ENCODE assay signal across 8 mouse cellular contexts in the genomic region with DNA sequence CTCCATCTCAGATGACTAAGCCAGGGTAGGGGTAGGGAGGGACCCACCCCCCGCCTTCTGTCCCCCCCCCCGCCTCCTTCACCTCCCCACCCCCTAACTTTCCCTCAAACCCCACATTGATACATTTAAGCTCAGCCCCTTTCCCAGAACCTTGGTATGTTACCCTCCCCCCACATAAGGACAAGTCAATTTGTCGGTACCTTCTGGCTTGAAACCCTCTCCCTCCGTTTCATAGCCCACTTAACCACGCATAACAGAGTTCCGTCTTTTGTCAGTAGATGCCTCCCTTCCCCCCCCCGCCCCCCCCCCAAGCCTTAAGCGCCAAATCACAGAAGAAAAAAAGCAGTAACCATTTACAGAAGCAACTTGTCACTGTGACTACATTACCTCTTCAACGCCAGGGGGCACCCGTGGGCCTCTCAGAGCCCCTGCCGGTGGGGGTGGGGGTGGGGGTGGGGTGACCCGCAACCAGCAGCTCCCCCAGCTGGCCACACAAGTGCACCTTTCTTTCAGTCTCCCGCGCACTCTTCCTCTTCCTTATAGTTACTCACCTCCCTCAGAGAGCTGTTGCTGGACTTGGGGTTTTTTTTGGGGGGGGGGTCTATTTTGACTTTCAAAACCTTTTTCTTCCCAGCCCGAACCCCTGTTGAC. TPM values are rescaled to one million over a fixed set of nuclear protein-coding genes. Genes with fewer than 3 reads are reported as not detected.
DNase-seq lines count a peak whose midpoint lies in the region; ATAC-seq and TF ChIP-seq lines count a peak whose summit lies in the region.

No protein-coding gene starts in this region.

- peak; percentile 51 for TF ChIP-seq CTCF in forebrain, postnatal 0 days (IDR thresholded peaks at IDR 0.05; ENCODE audit: low read depth)
- TF ChIP-seq CTCF in hindbrain, postnatal 0 days (IDR thresholded peaks at IDR 0.05; ENCODE audit: low read depth): peak; percentile 32; the same call in 1 of the 2 replicates

- H3K9ac ChIP-seq in forebrain, postnatal 0 days: no peak overlapping the region
- no peak overlapping the region for H3K9ac ChIP-seq in hindbrain, postnatal 0 days (replicated peaks; ENCODE audit: low read length)
- no peak overlapping the region for H3K9ac ChIP-seq in liver, embryonic 15.5 days

- H3K4me2 ChIP-seq in forebrain, postnatal 0 days (ENCODE audit: low read depth): peak overlapping the region; percentile 68
- peak overlapping the region; percentile 61; the same call in 1 of the 2 replicates for H3K4me2 ChIP-seq in hindbrain, postnatal 0 days (ENCODE audit: low read depth, low read length)
- H3K4me2 ChIP-seq in liver, embryonic 15.5 days: peak overlapping the region; percentile 65

- H3K4me3 ChIP-seq in forebrain, postnatal 0 days (ENCODE audit: low read depth, low read length): peak overlapping the region; percentile 35; the same call in 1 of the 2 replicates
- no peak overlapping the region for H3K4me3 ChIP-seq in hindbrain, postnatal 0 days (ENCODE audit: low read length)
- no peak overlapping the region for H3K4me3 ChIP-seq in liver, embryonic 15.5 days (replicated peaks)

- 20% methylated on average over 13 of the region's 15 CpGs for WGBS in forebrain, postnatal 0 days
- 21% methylated on average over 13 of the region's 15 CpGs for WGBS in hindbrain, postnatal 0 days
- 9% methylated on average over 11 of the region's 15 CpGs for WGBS in liver, embryonic 15.5 days (ENCODE audit: insufficient replicate concordance)

- H3K27ac ChIP-seq in forebrain, postnatal 0 days (ENCODE audit: low read depth, low read length): no peak overlapping the region
- no peak overlapping the region for H3K27ac ChIP-seq in hindbrain, postnatal 0 days
- no peak overlapping the region for H3K27ac ChIP-seq in liver, embryonic 15.5 days (replicated peaks)

- H3K27me3 ChIP-seq in forebrain, postnatal 0 days (ENCODE audit: insufficient read depth, low read length): no peaks in the 10 kb centered on the region
- H3K27me3 ChIP-seq in hindbrain, postnatal 0 days (ENCODE audit: insufficient read depth, low read length): no peaks in the 10 kb centered on the region
- H3K27me3 ChIP-seq in liver, embryonic 15.5 days: peaks cover 12% of the 10 kb centered on the region; the same call in 1 of the 2 replicates

- peak; percentile 48 for DNase-seq in ovary, postnatal 36 days (ENCODE audit: low spot score)
- no peak for DNase-seq in ovary, postnatal 14 days (ENCODE audit: low spot score)
- DNase-seq in c-Kit-positive CD71-positive TER-119-positive erythroid progenitor cells, embryonic 14.5 days (ENCODE audit: low spot score): peak; percentile 19
- peak; percentile 72 for DNase-seq in forebrain, postnatal 0 days
- peak; percentile 71 for DNase-seq in hindbrain, postnatal 0 days (ENCODE audit: low spot score)
- peak; percentile 54 for DNase-seq in neural tube, embryonic 10.5 days (ENCODE audit: extremely low spot score, low spot score)
- DNase-seq in thymus, postnatal 14 days: peak; percentile 76

- no peaks in the 10 kb centered on the region for H3K4me1 ChIP-seq in forebrain, postnatal 0 days (ENCODE audit: insufficient read depth)
- no peaks in the 10 kb centered on the region for H3K4me1 ChIP-seq in hindbrain, postnatal 0 days (ENCODE audit: insufficient read depth, low read length)
- H3K4me1 ChIP-seq in liver, embryonic 15.5 days (replicated peaks): no peaks in the 10 kb centered on the region

- peak; percentile 75 for ATAC-seq in forebrain, postnatal 0 days
- ATAC-seq in hindbrain, postnatal 0 days: peak; percentile 80
- no peak for ATAC-seq in liver, embryonic 15.5 days (ENCODE audit: insufficient read depth)

- H3K36me3 ChIP-seq in forebrain, postnatal 0 days (ENCODE audit: insufficient read depth): no peaks in the 10 kb centered on the region
- H3K36me3 ChIP-seq in hindbrain, postnatal 0 days (ENCODE audit: insufficient read depth, low read length): no peaks in the 10 kb centered on the region
- no peaks in the 10 kb centered on the region for H3K36me3 ChIP-seq in liver, embryonic 15.5 days (replicated peaks)

- no peaks in the 10 kb centered on the region; the same call in 1 of the 2 replicates for H3K9me3 ChIP-seq in forebrain, postnatal 0 days (ENCODE audit: low read length)
- 0 out of 2 replicates have a peak, but pooled peaks cover 2% of the 10 kb centered on the region for H3K9me3 ChIP-seq in hindbrain, postnatal 0 days (ENCODE audit: low read length)
- H3K9me3 ChIP-seq in liver, embryonic 15.5 days (replicated peaks): peaks cover 3% of the 10 kb centered on the region; the same call in 1 of the 2 replicates

RNA-seq across cellular contexts. Expression of a gene that starts 7.9 kb away (rescaled TPM):
- total RNA-seq in forebrain, postnatal 0 days (2014; rRNA removed): 32.4 and 37.7 TPM in 2 replicates
- polyA plus RNA-seq in forebrain, postnatal 0 days (2015; fragmentation: Nextera tagmentation; extraction: Ambion mirVana): 4.2 and 4.8 TPM in 2 replicates
- total RNA-seq in hindbrain, postnatal 0 days (2014; rRNA removed): 20.5 and 26.8 TPM in 2 replicates
- 3.0 and 3.3 TPM in 2 replicates for polyA plus RNA-seq in hindbrain, postnatal 0 days (2015; fragmentation: Nextera tagmentation; extraction: Ambion mirVana)
- 0.79 and 1.2 TPM in 2 replicates for polyA plus RNA-seq in liver, embryonic 15.5 days (2015; fragmentation: Nextera tagmentation; extraction: Ambion mirVana)
